Mouse (Mus musculus) liver, adult 2 months (tissue): ENCODE data around the gene Atf4.

Source experiments
- CTCF ChIP-seq: fragments of 200-500 bp; IDR thresholded peaks from 2 replicates; pipeline ENCODE4 v1.5.1; 2011; ENCODE audit warnings: low read depth, low read length, control low read depth
- POLR2A ChIP-seq: fragments of 200-500 bp; IDR thresholded peaks from 2 replicates; pipeline ENCODE4 v1.6.1; 2011; ENCODE audit warnings: low read length, control low read depth; ENCODE audit not compliant: insufficient read depth; ENCODE audit errors: extremely low read depth

- TF ChIP-seq CTCF (no peak), POLR2A (peak; percentile 64; the same call in 1 of the 2 replicates)
These were observed 8.9 kb downstream of the Atf4 start, which contains the start of gene Rps19bp1 for GRCm38 (mm10) chr15:80263610-80264575.
